Mouse (Mus musculus) lung, embryonic 14.5 days (tissue): ENCODE measurements at regions not wholly inside any gene's neighbourhood (a gene's known extent, or its start where the extent isn't known, plus 50 kb on each side); places are given as distances from the start of the nearest gene placed in this dataset.

Experiments used
- ATAC-seq: fragments of 200-750 bp; cut with Nextera tagmentation; 2 replicates; pipeline ENCODE4 v1.8.0; 2017; ENCODE audit warnings: mild to moderate bottlenecking, moderate TSS enrichment, moderate library complexity; ENCODE audit not compliant: insufficient read depth
- DNase-seq: peaks from one replicate; pipeline ENCODE4 v3.0.0-alpha.2; 2015
- H3K27ac ChIP-seq: fragments of 300-500 bp; sonication (generic); 2 replicates; pipeline ENCODE4 v1.5.1; 2014; ENCODE audit warnings: low read depth, mild to moderate bottlenecking, moderate library complexity
- H3K27me3 ChIP-seq: fragments of 300-500 bp; sonication (generic); 2 replicates; pipeline ENCODE4 v1.6.1; 2014; ENCODE audit warnings: low read length, control low read depth; ENCODE audit not compliant: insufficient read depth
- H3K36me3 ChIP-seq: fragments of 300-500 bp; sonication (generic); 2 replicates; pipeline ENCODE4 v1.6.1; 2014; ENCODE audit warnings: control low read depth; ENCODE audit not compliant: insufficient read depth
- H3K4me1 ChIP-seq: fragments of 300-500 bp; sonication (generic); 2 replicates; pipeline ENCODE4 v1.6.1; 2014; ENCODE audit warnings: antibody characterized with exemption, control low read depth; ENCODE audit not compliant: insufficient read depth
- H3K4me2 ChIP-seq: fragments of 300-500 bp; sonication (generic); 2 replicates; pipeline ENCODE4 v1.6.1; 2014; ENCODE audit warnings: mild to moderate bottlenecking
- H3K4me3 ChIP-seq: fragments of 300-500 bp; sonication (generic); 2 replicates; pipeline ENCODE4 v1.5.1; 2014; ENCODE audit warnings: low read depth, low read length
- H3K9ac ChIP-seq: fragments of 300-500 bp; sonication (generic); 2 replicates; pipeline ENCODE4 v1.6.1; 2014
- H3K9me3 ChIP-seq: fragments of 300-500 bp; sonication (generic); 2 replicates; pipeline ENCODE4 v1.6.1; 2016; ENCODE audit warnings: low read depth, low read length, control low read depth
- CTCF ChIP-seq: IDR thresholded peaks from 2 replicates; pipeline ENCODE4 v1.5.1; 2016; ENCODE audit warnings: antibody characterized with exemption, low read depth
- WGBS: fragments of 180-500 bp; shearing (Covaris S2); extraction: QIAGEN DNeasy Blood & Tissue Kit; methylation state at CpG from one replicate; pipeline ENCODE4 v1.1.7; 2014; 5-methylcytosine and 5-hydroxymethylcytosine counted together

DNA sequence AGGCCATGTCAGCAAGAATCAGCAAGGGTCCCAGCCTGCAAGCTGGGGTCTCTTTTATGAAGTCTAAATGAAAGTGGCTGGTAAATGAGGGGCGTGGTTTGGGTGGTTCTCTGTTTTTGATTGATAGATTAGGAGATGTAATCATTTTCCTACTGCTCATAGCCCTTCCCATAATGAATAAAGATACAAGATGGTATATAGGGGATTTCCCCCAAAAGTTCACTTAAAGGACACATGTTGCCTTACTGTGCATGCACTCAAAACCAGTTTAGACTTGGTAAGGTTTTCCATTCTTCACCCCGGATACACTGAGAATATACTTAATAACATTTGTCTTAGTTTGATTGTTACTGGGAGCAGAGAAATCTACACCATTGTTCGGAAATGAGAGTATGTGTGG lies 262.4 kb upstream of the Zfp703 start:
- ATAC-seq, result no peak
- no peak overlapping the region for H3K9ac ChIP-seq
- no peak for DNase-seq
- no peaks in the 10 kb centered on the region for H3K36me3 ChIP-seq
- 93% methylated on average over 3 of the region's 3 CpGs for WGBS
- no peaks in the 10 kb centered on the region for H3K9me3 ChIP-seq
- no peak overlapping the region for H3K27ac ChIP-seq
- H3K4me1 ChIP-seq, result no peaks in the 10 kb centered on the region
- no peaks in the 10 kb centered on the region for H3K27me3 ChIP-seq
- H3K4me2 ChIP-seq, result no peak overlapping the region
- TF ChIP-seq CTCF, result no peak
- H3K4me3 ChIP-seq, result no peak overlapping the region

DNA sequence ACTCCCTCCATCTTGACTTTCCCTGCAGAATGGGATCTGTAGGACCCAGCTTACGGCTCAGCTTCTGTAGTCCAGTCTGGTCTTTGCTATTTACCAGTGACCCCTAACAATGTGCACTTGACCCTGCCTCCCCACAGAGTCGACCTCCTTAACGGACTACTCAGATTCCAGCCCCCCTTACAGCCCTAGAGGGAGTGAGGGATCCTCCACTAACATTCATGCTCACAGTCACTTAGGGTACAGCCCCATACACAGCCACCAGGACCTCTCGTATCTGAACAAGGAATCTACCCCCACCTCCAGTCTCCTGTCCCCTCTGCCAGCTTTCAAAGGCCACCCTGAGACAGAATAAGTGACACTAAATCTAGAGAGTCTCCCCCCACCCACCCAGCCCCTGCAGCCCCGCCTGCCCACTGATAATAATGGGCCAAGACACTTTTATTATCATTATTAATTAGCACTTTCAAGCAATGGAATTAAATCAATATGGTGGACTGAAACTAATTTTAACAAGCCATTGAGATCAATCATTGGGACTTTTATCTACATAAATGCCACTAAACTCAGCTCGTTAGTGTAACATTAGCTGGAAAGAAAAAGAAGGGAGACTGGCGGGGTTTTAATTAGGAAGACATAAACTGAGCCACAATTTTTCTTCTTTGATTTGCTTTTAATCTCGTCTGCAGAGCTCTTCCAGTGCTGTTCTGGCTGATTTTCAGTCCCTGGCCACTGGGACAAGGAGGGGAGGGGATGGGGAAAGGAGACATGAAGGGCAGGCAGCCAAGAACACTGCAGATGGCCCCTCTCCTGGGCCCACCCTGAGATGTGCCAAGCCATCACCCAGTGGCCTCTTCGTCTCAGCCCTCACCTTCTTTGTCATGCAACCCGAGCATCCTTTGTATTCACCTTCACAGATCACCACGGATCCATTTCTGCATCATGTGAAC lies 258.4 kb upstream of the Zfp703 start:
- no peak overlapping the region for H3K9ac ChIP-seq
- no peak overlapping the region for H3K4me2 ChIP-seq
- H3K4me1 ChIP-seq, result no peaks in the 10 kb centered on the region
- no peak for TF ChIP-seq CTCF
- WGBS, result 54% methylated on average over 11 of the region's 11 CpGs
- H3K9me3 ChIP-seq, result no peaks in the 10 kb centered on the region
- ATAC-seq (no peak), DNase-seq (no peak)
- no peak overlapping the region for H3K4me3 ChIP-seq
- no peaks in the 10 kb centered on the region for H3K27me3 ChIP-seq
- H3K27ac ChIP-seq, result no peak overlapping the region
- H3K36me3 ChIP-seq, result no peaks in the 10 kb centered on the region

DNA sequence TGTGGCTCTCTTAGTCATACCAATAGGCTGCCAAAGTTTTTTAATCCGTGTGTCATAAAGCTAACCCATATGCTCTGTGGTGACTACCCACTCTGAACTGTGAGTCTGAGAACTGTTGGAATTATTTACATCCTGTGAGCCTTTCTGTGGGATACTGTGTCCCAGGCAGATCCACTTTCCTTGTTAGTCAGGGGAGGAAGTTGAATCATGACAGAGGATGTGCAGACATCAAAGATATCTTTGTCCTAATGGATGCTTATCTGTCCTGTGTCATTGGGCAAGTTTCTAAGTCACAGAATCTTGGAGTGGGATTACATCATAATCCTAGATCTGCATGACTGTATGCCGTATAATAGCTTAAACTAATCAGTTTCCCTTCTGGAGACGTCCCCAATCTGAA lies 254.4 kb upstream of the Zfp703 start:
- Histone ChIP-seq H3K4me1 (no peaks in the 10 kb centered on the region), H3K27ac (no peak overlapping the region), H3K4me3 (no peak overlapping the region), H3K9me3 (no peaks in the 10 kb centered on the region), H3K36me3 (no peaks in the 10 kb centered on the region), H3K27me3 (no peaks in the 10 kb centered on the region), H3K9ac (no peak overlapping the region), H3K4me2 (no peak overlapping the region)
- 61% methylated on average over 3 of the region's 3 CpGs for WGBS
- ATAC-seq (no peak), DNase-seq (no peak)
- TF ChIP-seq CTCF, result no peak

GRCm38 (mm10) chr8:26724628-26725027 lies 252.5 kb upstream of the Zfp703 start:
- H3K9ac ChIP-seq, result no peak overlapping the region
- ATAC-seq (no peak), DNase-seq (no peak)
- TF ChIP-seq CTCF, result no peak
- H3K27ac ChIP-seq, result no peak overlapping the region
- no peak overlapping the region for H3K4me3 ChIP-seq
- H3K4me2 ChIP-seq, result no peak overlapping the region
- H3K27me3 ChIP-seq, result no peaks in the 10 kb centered on the region
- WGBS, result 62% methylated on average over 5 of the region's 5 CpGs
- no peaks in the 10 kb centered on the region for H3K4me1 ChIP-seq
- no peaks in the 10 kb centered on the region for H3K36me3 ChIP-seq
- no peaks in the 10 kb centered on the region for H3K9me3 ChIP-seq

- no peak for ATAC-seq
Measured at GRCm38 (mm10) chr8:26725521-26725920, 251.6 kb upstream of the Zfp703 start.

DNA sequence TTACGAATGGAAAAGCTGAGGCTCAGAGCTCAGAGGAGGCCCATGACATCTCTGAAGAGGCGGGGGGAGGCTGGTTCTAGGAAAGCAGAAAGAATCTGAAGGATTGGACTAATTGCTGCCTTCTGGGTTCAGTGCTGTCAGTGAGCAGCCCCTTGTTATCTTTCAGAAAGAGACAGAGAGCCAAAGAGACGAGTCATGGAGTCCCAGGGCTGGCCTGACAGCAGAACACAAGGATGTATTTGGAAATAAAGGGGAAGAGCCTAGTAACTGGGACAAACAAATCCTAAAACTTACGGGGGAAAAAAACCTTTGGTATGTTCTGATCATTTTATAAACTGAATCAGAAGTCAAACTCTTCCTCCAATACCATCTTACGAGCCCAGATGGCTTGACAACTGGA lies 247.8 kb upstream of the Zfp703 start:
- Histone ChIP-seq H3K9me3 (no peaks in the 10 kb centered on the region), H3K4me1 (no peaks in the 10 kb centered on the region), H3K27ac (no peak overlapping the region), H3K4me2 (no peak overlapping the region), H3K27me3 (no peaks in the 10 kb centered on the region), H3K36me3 (no peaks in the 10 kb centered on the region), H3K9ac (no peak overlapping the region), H3K4me3 (no peak overlapping the region)
- no peak for ATAC-seq
- no peak for DNase-seq
- WGBS, result 74% methylated on average over 5 of the region's 5 CpGs
- TF ChIP-seq CTCF, result no peak

More at GRCm38 (mm10) chr8:26725521-26725920, 251.6 kb upstream of the Zfp703 start:
- 27% methylated on average over 7 of the region's 7 CpGs for WGBS
- Histone ChIP-seq H3K9ac (no peak overlapping the region), H3K4me1 (no peaks in the 10 kb centered on the region), H3K27ac (no peak overlapping the region), H3K9me3 (no peaks in the 10 kb centered on the region), H3K36me3 (no peaks in the 10 kb centered on the region), H3K4me3 (no peak overlapping the region), H3K27me3 (no peaks in the 10 kb centered on the region), H3K4me2 (no peak overlapping the region)
- DNase-seq, result no peak
- no peak for TF ChIP-seq CTCF

GRCm38 (mm10) chr8:26731111-26731510 lies 246.0 kb upstream of the Zfp703 start:
- H3K4me3 ChIP-seq, result no peak overlapping the region
- no peak for ATAC-seq
- no peaks in the 10 kb centered on the region for H3K27me3 ChIP-seq
- 80% methylated on average over 2 of the region's 2 CpGs for WGBS
- H3K9ac ChIP-seq, result no peak overlapping the region
- no peak overlapping the region for H3K4me2 ChIP-seq
- no peaks in the 10 kb centered on the region for H3K36me3 ChIP-seq
- H3K27ac ChIP-seq, result no peak overlapping the region
- no peaks in the 10 kb centered on the region for H3K9me3 ChIP-seq
- TF ChIP-seq CTCF, result no peak
- H3K4me1 ChIP-seq, result no peaks in the 10 kb centered on the region
- no peak for DNase-seq
